Mouse (Mus musculus): ENCODE measurements around the gene Tmem174.

- TF ChIP-seq CTCF (IDR thresholded peaks at IDR 0.05; ENCODE audit: borderline replicate concordance, control insufficient read depth, extremely low read depth, insufficient read depth, low read length, poor library complexity) (no peak), POLR2A (IDR thresholded peaks at IDR 0.05; ENCODE audit: control insufficient read depth, extremely low read depth, insufficient read depth, low read length, poor library complexity) (no peak)
Measured at GRCm38 (mm10) chr13:98596746-98597145, 40.5 kb downstream of the Tmem174 start.
